Mouse (Mus musculus) cerebellum, adult 2 months (tissue): ENCODE data around the gene Gm17018.

Experiments used
- CTCF ChIP-seq: fragments of 200-500 bp; IDR thresholded peaks from 2 replicates; pipeline ENCODE4 v1.5.1; 2011; ENCODE audit warnings: low read depth, mild to moderate bottlenecking, control low read depth, low read length, moderate library complexity, borderline replicate concordance; ENCODE audit not compliant: insufficient read depth
- POLR2A ChIP-seq: fragments of 200-500 bp; IDR thresholded peaks from 2 replicates; pipeline ENCODE4 v1.6.1; 2011; ENCODE audit warnings: low read length, control low read depth, borderline replicate concordance; ENCODE audit not compliant: insufficient read depth

- TF ChIP-seq POLR2A = no peak
- TF ChIP-seq CTCF = no peak
Observed at GRCm38 (mm10) chr19:45577141-45577750, 16.8 kb downstream of the Gm17018 start.
